Mouse (Mus musculus): Measurements from ENCODE around the gene Hgd.
"Not testable (repeated sequence)": the region's sequence is repeated elsewhere in the genome, so short reads cannot be mapped to it uniquely, and the experiment has no call there.

The Hgd gene

DNA sequence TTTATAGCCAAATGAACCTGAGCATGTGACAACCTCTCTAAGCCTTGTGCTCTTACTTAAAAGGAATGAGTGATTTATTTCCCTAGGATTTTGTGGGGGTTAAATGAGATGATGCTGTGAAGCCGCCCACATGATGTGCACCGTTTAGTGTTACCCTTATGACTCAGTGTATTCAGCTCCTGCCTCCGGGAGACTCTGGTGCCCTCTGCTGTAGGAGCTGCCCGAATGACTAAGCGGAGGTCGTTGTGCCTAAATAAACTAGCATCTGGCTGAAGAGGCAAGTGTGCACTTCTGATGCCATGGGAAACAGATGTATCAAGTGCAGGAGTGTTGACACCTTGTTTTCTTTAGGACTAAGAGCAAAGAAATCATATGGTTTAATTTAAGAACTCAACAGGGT lies 56.2 kb downstream of the Hgd start:
- peak; percentile 27 for DNase-seq

GRCm38 (mm10) chr16:37637802-37638201 lies 57.8 kb downstream of the Hgd start:
- DNase-seq = no peak

- DNase-seq = not testable (repeated sequence)
Measured at GRCm38 (mm10) chr16:37640522-37640921, 60.6 kb downstream of the Hgd start.

- DNase-seq = no peak
Measured at GRCm38 (mm10) chr16:37644486-37644885, 64.5 kb downstream of the Hgd start.

DNA sequence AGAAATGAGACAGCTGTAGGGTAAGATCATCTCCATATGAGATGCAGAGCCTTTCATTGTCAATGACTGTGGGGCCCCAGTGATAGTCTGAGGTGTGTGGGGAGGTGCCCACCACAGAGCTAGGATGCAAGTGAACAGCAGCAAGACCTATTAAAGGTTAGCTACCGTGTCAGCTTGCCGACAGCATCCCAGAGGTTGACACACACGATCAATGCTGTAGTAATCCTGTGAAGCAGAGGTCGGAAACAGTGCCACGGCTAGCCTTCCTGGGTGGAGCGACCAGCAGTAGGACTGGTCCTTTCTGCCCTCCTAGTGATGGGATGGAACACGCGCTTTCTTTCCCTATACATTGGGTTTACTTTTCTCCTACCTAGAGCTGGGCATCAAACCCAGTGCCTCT lies 65.3 kb downstream of the Hgd start:
- no peak for DNase-seq

DNA sequence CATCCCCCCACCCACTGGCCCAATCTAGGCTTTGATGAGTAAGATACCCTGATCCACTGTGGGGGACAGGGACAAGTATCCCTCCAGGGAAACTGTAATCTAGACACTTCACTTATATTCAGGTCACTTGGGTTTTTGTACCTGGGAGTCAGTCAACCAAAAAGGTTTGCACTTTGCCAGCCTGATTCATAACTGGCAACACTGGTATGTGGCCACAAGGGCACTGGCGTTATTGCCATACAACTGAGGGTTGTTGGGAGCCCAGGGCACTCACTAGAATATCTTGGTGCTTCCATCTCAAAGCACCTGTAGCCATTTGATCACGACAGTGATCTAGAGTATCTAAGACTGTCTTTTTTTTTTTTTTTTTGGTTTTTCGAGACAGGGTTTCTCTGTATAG lies 65.8 kb downstream of the Hgd start:
- no peak for DNase-seq

GRCm38 (mm10) chr16:37647067-37647466 lies 67.1 kb downstream of the Hgd start:
- DNase-seq = no peak

- DNase-seq = no peak
Measured at GRCm38 (mm10) chr16:37647936-37648335, 68.0 kb downstream of the Hgd start.

- no peak for DNase-seq
Measured at GRCm38 (mm10) chr16:37649068-37649467, 69.1 kb downstream of the Hgd start.

- DNase-seq = no peak
Measured at GRCm38 (mm10) chr16:37651467-37651866, 71.5 kb downstream of the Hgd start.

GRCm38 (mm10) chr16:37652654-37653053 lies 72.7 kb downstream of the Hgd start:
- no peak for DNase-seq

- DNase-seq = no peak
Measured at GRCm38 (mm10) chr16:37653058-37653457, 73.1 kb downstream of the Hgd start.

DNA sequence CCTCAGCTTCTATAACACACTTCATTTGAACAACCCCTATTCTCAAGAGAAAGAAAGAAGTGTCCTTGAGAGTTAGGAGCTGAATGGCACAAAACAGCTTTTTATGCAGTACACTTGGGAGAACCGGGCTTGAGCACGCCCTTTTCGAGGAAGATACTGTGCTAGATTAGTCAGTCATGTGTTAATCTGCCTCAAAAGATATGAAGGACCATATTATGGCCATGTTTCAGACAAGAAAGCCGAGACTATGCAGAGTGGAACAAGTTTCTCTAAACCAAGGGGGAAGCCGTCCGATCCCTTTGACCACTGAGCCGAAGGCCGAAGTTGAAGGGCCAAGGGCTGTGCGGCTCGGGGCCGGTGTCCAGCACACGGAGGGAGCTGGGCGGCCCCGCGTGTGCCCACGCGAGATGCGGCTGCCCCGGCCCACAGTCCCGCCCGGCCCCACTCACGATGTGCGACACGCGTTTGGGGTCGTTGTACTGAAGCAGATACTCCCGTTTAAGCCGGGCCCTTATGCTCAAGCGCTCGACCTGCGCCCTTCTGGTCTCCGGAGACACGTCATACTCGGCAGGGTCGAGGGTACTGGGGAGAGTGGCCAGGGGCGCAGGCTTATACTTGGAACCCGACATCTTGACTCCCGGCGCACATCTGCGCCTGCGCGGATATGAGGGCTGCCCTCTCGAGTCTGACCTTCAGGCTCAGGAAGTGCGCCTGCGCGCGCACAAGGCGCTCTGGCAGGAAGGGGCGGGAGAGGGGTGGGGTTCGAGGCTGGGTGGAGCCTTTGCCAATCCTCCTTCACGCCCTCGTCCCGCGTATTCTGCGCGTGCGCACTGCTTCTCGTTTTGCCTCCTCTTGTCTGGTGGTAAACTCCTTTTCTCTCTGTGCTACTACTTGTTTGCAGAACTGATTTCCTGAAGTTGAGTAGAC lies 74.0 kb downstream of the Hgd start, which contains the start of gene Ndufb4:
Gene Ndufb4, minus strand, starts transcription at position 723 of the 927 bp plus-strand sequence.
- DNase-seq = peak; percentile 99

- DNase-seq = no peak
Measured at GRCm38 (mm10) chr16:37654831-37655455, 75.0 kb downstream of the Hgd start.

- peak; percentile 26 for DNase-seq
Measured at GRCm38 (mm10) chr16:37655756-37656347, 75.9 kb downstream of the Hgd start.

DNA sequence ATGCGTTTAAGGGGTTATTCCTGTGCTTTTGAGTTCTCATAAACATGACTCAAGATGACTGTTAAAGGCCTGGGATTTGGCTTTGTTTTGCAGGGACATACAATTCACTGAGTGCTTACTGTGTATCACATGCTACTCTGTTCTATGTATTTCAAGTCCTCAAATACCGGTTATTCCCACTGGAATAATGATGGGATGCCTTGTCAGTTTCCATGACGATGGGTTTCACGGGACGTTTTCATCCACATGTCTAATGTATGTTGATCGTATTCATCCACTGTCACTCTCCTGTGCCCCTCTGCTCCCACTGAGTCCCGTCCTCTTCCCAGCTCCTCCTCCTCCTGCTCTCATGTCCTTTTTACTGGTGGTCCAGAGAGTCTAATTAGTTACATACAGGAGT lies 76.8 kb downstream of the Hgd start:
- no peak for DNase-seq

DNA sequence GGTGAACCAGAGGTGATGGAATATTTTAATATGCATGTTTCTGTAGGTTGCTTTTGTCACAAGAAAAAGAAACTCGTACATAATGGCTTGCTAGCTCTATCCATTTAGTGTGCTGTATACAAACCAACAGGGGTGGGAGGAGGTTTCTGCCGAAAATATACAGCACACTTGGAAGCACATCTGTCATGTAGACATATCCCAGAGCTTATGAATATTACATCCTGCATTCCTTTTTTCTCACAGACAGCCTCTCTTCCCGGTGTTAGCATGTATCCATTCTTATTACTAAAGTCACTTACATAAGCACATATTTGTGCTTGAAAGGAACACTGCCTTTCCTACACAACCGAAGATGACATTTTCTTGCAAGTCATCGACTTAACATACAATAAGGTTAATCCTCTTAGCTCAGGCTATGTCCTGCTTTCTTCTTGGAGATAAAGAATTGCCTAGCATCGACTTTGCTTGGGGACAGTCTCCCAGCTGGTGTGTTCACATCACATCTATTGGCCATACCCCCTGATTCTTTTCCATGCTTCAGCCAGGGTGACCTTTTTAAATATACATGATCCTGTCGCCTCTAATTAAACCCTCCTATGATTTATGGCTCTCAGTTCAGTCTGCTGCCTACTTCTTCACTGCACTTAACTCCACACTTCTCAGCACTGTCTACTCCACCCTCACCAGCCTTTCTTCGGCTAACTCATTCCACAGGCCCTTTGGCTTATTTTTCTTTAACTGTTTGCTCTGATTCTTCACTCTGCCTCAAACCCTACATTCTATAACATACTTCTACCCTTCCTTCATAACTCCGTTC lies 83.9 kb downstream of the Hgd start:
- DNase-seq = no peak

- no peak for DNase-seq
Measured at GRCm38 (mm10) chr16:37665394-37665935, 85.5 kb downstream of the Hgd start.

DNA sequence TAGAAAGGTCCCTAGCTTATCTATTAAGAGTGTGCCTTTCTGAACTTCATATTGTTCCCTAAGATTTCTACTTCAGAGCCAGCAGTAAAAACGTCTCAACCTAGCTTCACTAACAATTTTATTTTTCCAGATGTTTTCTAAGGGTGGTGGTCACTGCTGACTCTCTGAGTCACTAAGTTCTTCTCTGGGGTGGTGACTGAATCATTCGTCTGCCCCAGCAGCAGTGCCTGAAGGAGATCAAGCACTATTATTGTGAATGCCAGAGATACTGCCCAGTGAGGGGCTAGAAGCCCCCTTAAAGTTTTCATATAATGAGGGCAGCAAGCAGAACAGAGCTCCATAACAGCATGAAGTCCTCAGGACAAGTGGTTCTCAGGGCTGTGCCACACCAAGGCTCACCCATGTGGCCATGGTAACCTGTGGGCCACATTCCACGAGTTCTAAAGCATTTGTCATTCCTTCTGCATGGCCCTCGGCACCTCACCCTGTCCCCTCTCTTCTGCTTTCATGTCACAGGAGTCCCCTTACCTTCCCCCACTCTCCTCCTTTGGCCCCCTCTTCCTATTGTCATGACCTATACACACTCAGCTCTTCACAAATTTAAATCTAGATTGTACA lies 90.8 kb downstream of the Hgd start:
- DNase-seq = no peak

- no peak for DNase-seq
Measured at GRCm38 (mm10) chr16:37675326-37675725, 95.4 kb downstream of the Hgd start.

GRCm38 (mm10) chr16:37676024-37676676 lies 96.2 kb downstream of the Hgd start:
- DNase-seq = no peak

DNA sequence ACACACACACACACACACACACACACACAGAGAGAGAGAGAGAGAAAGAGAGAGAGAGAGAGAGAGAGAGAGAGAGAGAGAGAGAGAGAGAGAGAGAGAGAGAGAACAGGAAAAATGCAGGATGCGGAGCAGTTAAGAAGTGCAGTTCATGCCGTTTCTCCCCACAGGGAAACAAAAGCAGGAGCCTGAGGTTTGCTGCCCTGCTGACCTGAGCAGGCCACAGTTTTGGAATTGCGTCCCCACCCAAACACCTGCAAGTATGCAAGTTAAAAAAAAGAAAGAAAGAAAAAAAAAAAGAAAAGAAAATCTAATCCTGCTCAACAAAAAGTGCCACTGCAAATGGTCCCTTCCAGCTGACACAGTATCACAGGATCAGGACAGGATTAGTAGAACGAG lies 96.7 kb downstream of the Hgd start:
- no peak for DNase-seq
